Mouse (Mus musculus) cortical plate, adult 2 months (tissue): ENCODE data around the gene Ikzf3. TPM values are rescaled to one million over a fixed set of nuclear protein-coding genes. Genes with fewer than 3 reads are reported as not detected.

Experiments
- H3K27ac ChIP-seq: fragments of 200-500 bp; 2 replicates; pipeline ENCODE4 v1.5.1; 2012; ENCODE audit warnings: low read length, control low read depth, inconsistent platforms; ENCODE audit not compliant: insufficient read depth
- H3K4me1 ChIP-seq: fragments of 200-500 bp; 2 replicates; pipeline ENCODE4 v1.6.1; 2011; ENCODE audit warnings: low read length; ENCODE audit not compliant: control insufficient read depth, insufficient read depth
- H3K4me3 ChIP-seq: fragments of 200-500 bp; 2 replicates; pipeline ENCODE4 v1.5.1; 2011; ENCODE audit warnings: mild to moderate bottlenecking, low read length, control low read depth; ENCODE audit not compliant: insufficient read depth
- CTCF ChIP-seq: fragments of 200-500 bp; IDR thresholded peaks from 2 replicates; pipeline ENCODE4 v1.5.1; 2011; ENCODE audit warnings: mild to moderate bottlenecking, control low read depth, low read length; ENCODE audit not compliant: insufficient read depth; ENCODE audit errors: extremely low read depth
- POLR2A ChIP-seq: fragments of 200-500 bp; IDR thresholded peaks from 2 replicates; pipeline ENCODE4 v1.6.1; 2011; ENCODE audit warnings: mild to moderate bottlenecking, low read length, control low read depth; ENCODE audit not compliant: insufficient read depth; ENCODE audit errors: extremely low read depth
- polyA plus RNA-seq: library from polyadenylated mRNA; depleted of rRNA; stranded (reverse); fragments of >200 nt; gene quantifications from 2 replicates; pipeline ENCODE4 v1.2.3, GENCODE M21; 2012; rRNA removed

The Ikzf3 gene
- polyA plus RNA-seq, 1 experiment: 0.44 TPM

DNA sequence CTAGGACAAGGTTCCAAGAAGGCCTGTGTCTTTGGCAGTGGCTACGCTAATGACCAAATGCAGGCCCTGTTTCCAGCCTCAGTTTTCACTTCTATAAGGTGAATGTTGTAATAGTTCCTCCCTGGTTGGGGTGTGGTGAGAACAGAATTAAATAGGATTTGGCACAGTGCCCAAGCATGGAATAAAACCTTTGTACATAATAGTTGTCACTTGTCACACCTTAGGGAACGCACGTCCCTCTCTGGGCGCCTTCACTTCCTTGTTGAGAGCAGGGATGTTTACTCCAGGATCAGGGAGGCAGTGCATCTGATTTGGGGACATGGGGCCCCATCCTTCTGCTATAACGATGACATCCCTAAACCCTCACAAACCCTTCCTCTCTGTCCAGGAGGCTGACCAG, 117.4 kb downstream of the Ikzf3 start:
- Histone ChIP-seq H3K4me1 (no peaks in the 10 kb centered on the region), H3K4me3 (no peak overlapping the region), H3K27ac (no peak overlapping the region)
- TF ChIP-seq CTCF (no peak), POLR2A (no peak)

- TF ChIP-seq CTCF (no peak), POLR2A (no peak)
- Histone ChIP-seq H3K4me3 (no peak overlapping the region), H3K4me1 (no peaks in the 10 kb centered on the region), H3K27ac (no peak overlapping the region)
These were observed 119.2 kb downstream of the Ikzf3 start for GRCm38 (mm10) chr11:98426592-98426991.

- no peak overlapping the region for H3K4me3 ChIP-seq
- H3K27ac ChIP-seq: 0 out of 2 replicates have a peak overlapping the region, but pooled peaks have one; percentile 5
- TF ChIP-seq POLR2A: no peak
- no peak for TF ChIP-seq CTCF
- peaks cover 2% of the 10 kb centered on the region; the same call in 1 of the 2 replicates for H3K4me1 ChIP-seq
These were observed 126.8 kb downstream of the Ikzf3 start for GRCm38 (mm10) chr11:98418939-98419547.

- Histone ChIP-seq H3K4me3 (no peak overlapping the region), H3K27ac (no peak overlapping the region), H3K4me1 (peaks cover 2% of the 10 kb centered on the region; the same call in 1 of the 2 replicates)
- TF ChIP-seq POLR2A (no peak), CTCF (no peak)
These were observed 127.6 kb downstream of the Ikzf3 start for GRCm38 (mm10) chr11:98418273-98418672.

DNA sequence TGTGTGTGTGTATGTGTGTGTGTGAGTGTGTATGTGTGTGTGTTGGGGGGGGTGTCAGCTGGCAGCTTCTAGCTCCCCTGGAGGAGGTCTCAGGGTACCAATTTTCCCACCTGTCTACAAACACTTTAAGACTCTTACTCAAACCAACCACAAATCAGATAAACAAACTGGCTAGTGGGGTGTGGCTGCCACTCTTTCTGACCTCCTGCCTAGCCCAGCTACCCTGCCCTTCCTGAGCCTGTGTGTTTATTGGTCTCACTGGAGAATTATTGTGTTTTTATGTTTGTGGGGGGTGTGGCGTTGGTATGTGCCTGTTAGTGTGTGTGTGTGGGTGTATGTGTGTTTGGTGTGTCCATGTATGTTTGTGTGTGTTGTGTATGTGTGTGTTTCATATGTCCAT, 128.8 kb downstream of the Ikzf3 start:
- Histone ChIP-seq H3K27ac (no peak overlapping the region), H3K4me3 (no peak overlapping the region), H3K4me1 (peaks cover 2% of the 10 kb centered on the region; the same call in 1 of the 2 replicates)
- TF ChIP-seq POLR2A (no peak), CTCF (no peak)

Other genes with a start within 250 kb of the Ikzf3 start
- gene Neurod2, start 216.4 kb downstream of the Ikzf3 start, polyA plus RNA-seq: 45.0 and 57.2 TPM in 2 replicates
- 127 and 322 TPM in 2 replicates for gene Ppp1r1b, start 197.6 kb downstream of the Ikzf3 start, polyA plus RNA-seq
- gene Stard3, start 187.7 kb downstream of the Ikzf3 start, polyA plus RNA-seq: 63.2 and 70.8 TPM in 2 replicates
- gene Tcap, start 162.2 kb downstream of the Ikzf3 start, polyA plus RNA-seq: 13.6 and 17.7 TPM in 2 replicates
- 0.13 and 0.40 TPM in 2 replicates for gene Pnmt, start 159.6 kb downstream of the Ikzf3 start, polyA plus RNA-seq
- gene Pgap3, start 145.5 kb downstream of the Ikzf3 start, polyA plus RNA-seq: 14.4 TPM in 2 replicates
- gene Erbb2, start 133.6 kb downstream of the Ikzf3 start, polyA plus RNA-seq: 2.0 and 2.6 TPM in 2 replicates
- 192 and 197 TPM in 2 replicates for gene Mien1, start 107.0 kb downstream of the Ikzf3 start, polyA plus RNA-seq
- 3.8 TPM in 2 replicates for gene Grb7, start 99.6 kb downstream of the Ikzf3 start, polyA plus RNA-seq
- 0.23 TPM in 1 of 2 replicates, not detected in the other for gene Zpbp2, start 5.1 kb upstream of the Ikzf3 start, polyA plus RNA-seq
- 55.0 and 56.1 TPM in 2 replicates for gene Ormdl3, start 41.3 kb upstream of the Ikzf3 start, polyA plus RNA-seq
- gene Lrrc3c, start 52.3 kb upstream of the Ikzf3 start, polyA plus RNA-seq: not detected in 2 replicates
- gene Gm12355, start 79.6 kb upstream of the Ikzf3 start, polyA plus RNA-seq: 0.11 and 0.21 TPM in 2 replicates
- gene Gsdma3, start 80.3 kb upstream of the Ikzf3 start, polyA plus RNA-seq: not detected in 2 replicates
- gene Gsdma2, start 100.7 kb upstream of the Ikzf3 start, polyA plus RNA-seq: not detected in 2 replicates
- 0.04 and 0.06 TPM in 2 replicates for gene Gsdma, start 118.3 kb upstream of the Ikzf3 start, polyA plus RNA-seq
- gene Psmd3, start 136.5 kb upstream of the Ikzf3 start, polyA plus RNA-seq: 188 and 190 TPM in 2 replicates
- 0.08 TPM in 1 of 2 replicates, not detected in the other for gene Csf3, start 155.2 kb upstream of the Ikzf3 start, polyA plus RNA-seq
- gene Med24, start 183.4 kb upstream of the Ikzf3 start, polyA plus RNA-seq: 127 and 144 TPM in 2 replicates
- gene Thra, start 194.6 kb upstream of the Ikzf3 start, polyA plus RNA-seq: 721 and 771 TPM in 2 replicates
- gene Nr1d1, start 229.3 kb upstream of the Ikzf3 start, polyA plus RNA-seq: 153 and 156 TPM in 2 replicates
- gene Msl1, start 249.5 kb upstream of the Ikzf3 start, polyA plus RNA-seq: 119 and 131 TPM in 2 replicates